Mouse (Mus musculus) mammary gland, adult 2 months (tissue): Measurements from ENCODE around the gene Pate4. TPM values are rescaled to one million over a fixed set of nuclear protein-coding genes. Genes with fewer than 3 reads are reported as not detected.

Experiments
- polyA plus RNA-seq: library from polyadenylated mRNA; depleted of rRNA; stranded (reverse); fragments of >200 nt; gene quantifications from 2 replicates; pipeline ENCODE4 v1.2.3, GENCODE M21; 2012; ENCODE audit warnings: low replicate concordance; rRNA removed

Pate4 gene
- not detected in 2 replicates for polyA plus RNA-seq

GRCm38 (mm10) chr9:35611841-35612240 is at the start of gene Pate4:
Gene Pate4 (minus strand): TSS chr9:35611941.

GRCm38 (mm10) chr9:35648102-35648501 is 36.4 kb upstream of the Pate4 start, which contains the start of gene Pate3:
Gene Pate3 (minus strand): TSS chr9:35648202.

GRCm38 (mm10) chr9:35569571-35570534 is 41.9 kb downstream of the Pate4 start, which contains the start of the genes Pate2 and Hyls1:
Gene Pate2 (plus strand): TSS chr9:35570284.
Gene Hyls1 (minus strand): TSS chr9:35570398.

GRCm38 (mm10) chr9:35558257-35559008 is 53.3 kb downstream of the Pate4 start, which contains the start of the genes Ddx25 and Pus3:
Gene Ddx25 (minus strand): TSS chr9:35558528.
Gene Pus3 (plus strand): TSS chr9:35558595.

Other genes starting within 250 kb of the Pate4 start
- 11.3 and 21.8 TPM in 2 replicates for gene Cdon, start 190.8 kb downstream of the Pate4 start, polyA plus RNA-seq
- not detected in 2 replicates for gene Gm1113, start 93.7 kb downstream of the Pate4 start, polyA plus RNA-seq
- gene Ddx25, start 53.4 kb downstream of the Pate4 start, polyA plus RNA-seq = 0.05 and 0.07 TPM in 2 replicates
- gene Pus3, start 53.3 kb downstream of the Pate4 start, polyA plus RNA-seq = 1.2 and 3.8 TPM in 2 replicates
- gene Pate2, start 41.7 kb downstream of the Pate4 start, polyA plus RNA-seq = 0.13 TPM in 1 of 2 replicates, not detected in the other
- 1.7 and 2.6 TPM in 2 replicates for gene Hyls1, start 41.5 kb downstream of the Pate4 start, polyA plus RNA-seq
- not detected in 2 replicates for gene Pate3, start 36.3 kb upstream of the Pate4 start, polyA plus RNA-seq
- not detected in 2 replicates for gene Pate1, start 75.4 kb upstream of the Pate4 start, polyA plus RNA-seq
- gene Gm17677, start 129.1 kb upstream of the Pate4 start, polyA plus RNA-seq = not detected in 2 replicates
- not detected in 2 replicates for gene Gm17727, start 166.2 kb upstream of the Pate4 start, polyA plus RNA-seq
- gene Gm27235, start 178.2 kb upstream of the Pate4 start, polyA plus RNA-seq = not detected in 2 replicates
- not detected in 2 replicates for gene D730048I06Rik, start 178.2 kb upstream of the Pate4 start, polyA plus RNA-seq
- not detected in 2 replicates for gene 9230110F15Rik, start 232.2 kb upstream of the Pate4 start, polyA plus RNA-seq